Mouse (Mus musculus): Measurements from ENCODE around the gene Exoc7. TPM values are rescaled to one million over a fixed set of nuclear protein-coding genes. Genes with fewer than 3 reads are reported as not detected.
"Not testable (repeated sequence)": the region's sequence is repeated elsewhere in the genome, so short reads cannot be mapped to it uniquely, and the experiment has no call there.

The Exoc7 gene
- polyA plus RNA-seq, 2 experiments = 8.8 to 14.9 TPM

DNA sequence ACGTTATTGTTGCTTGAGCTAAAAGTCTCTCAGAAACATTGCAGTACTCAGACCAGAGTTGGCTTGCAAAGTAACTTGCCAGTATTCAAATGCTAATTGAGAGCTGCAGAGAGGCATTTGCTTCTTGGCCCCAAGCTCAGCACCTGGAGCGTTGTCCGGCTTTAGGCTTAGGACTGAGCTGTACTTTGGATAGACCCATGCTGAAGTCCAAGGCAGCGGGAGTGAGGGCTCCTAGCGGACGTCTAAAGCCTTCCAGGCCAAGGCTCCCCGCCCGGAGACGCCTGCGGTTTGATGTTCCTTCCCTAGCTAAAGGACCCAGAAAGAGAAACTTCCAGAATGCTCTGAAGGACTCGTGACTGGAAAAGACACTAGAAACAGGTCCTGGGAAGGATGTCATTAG is 24.9 kb downstream of the Exoc7 start:
- no peaks in the 10 kb centered on the region for H3K36me3 ChIP-seq (replicated peaks; ENCODE audit: control insufficient read depth, insufficient read depth, low read depth)
- under 1% methylated on average over 11 of the region's 11 CpGs for WGBS (ENCODE audit: insufficient replicate concordance)
- no peak overlapping the region for H3K9ac ChIP-seq (replicated peaks)
- no peaks in the 10 kb centered on the region for H3K9me3 ChIP-seq (ENCODE audit: control insufficient read depth, low read length)
- H3K27me3 ChIP-seq (ENCODE audit: control insufficient read depth, insufficient read depth, low read length) = peaks cover 43% of the 10 kb centered on the region
- ATAC-seq (ENCODE audit: insufficient read depth) (no peak), DNase-seq (ENCODE audit: low read depth in 3 of 3, low spot score in 3 of 3) (no peak)
- H3K27ac ChIP-seq = no peak overlapping the region
- H3K4me1 ChIP-seq (replicated peaks; ENCODE audit: control insufficient read depth in 2 of 2, insufficient read depth in 2 of 2, low read length in 1 of 2) = no peaks in the 10 kb centered on the region
- H3K4me2 ChIP-seq (ENCODE audit: low read depth) = no peak overlapping the region
- no peak overlapping the region for H3K4me3 ChIP-seq (ENCODE audit: insufficient read depth in 1 of 2, low read depth in 2 of 2, low read length in 2 of 2)
- TF ChIP-seq CTCF (IDR thresholded peaks at IDR 0.05; ENCODE audit: low read depth) (no peak), EP300 (IDR thresholded peaks at IDR 0.05; ENCODE audit: low read depth) (no peak)

GRCm38 (mm10) chr11:116281671-116282070 is 25.4 kb downstream of the Exoc7 start:
- Histone ChIP-seq H3K9me3 (ENCODE audit: control insufficient read depth, low read length) (no peaks in the 10 kb centered on the region), H3K27me3 (ENCODE audit: control insufficient read depth, insufficient read depth, low read length) (peaks cover 43% of the 10 kb centered on the region), H3K36me3 (replicated peaks; ENCODE audit: control insufficient read depth, insufficient read depth, low read depth) (no peaks in the 10 kb centered on the region), H3K4me1 (replicated peaks; ENCODE audit: control insufficient read depth in 2 of 2, insufficient read depth in 2 of 2, low read length in 1 of 2) (no peaks in the 10 kb centered on the region), H3K4me3 (ENCODE audit: insufficient read depth in 1 of 2, low read depth in 2 of 2, low read length in 2 of 2) (no peak overlapping the region), H3K4me2 (ENCODE audit: low read depth) (peak overlapping the region; percentile 2; the same call in 1 of the 2 replicates), H3K9ac (replicated peaks) (no peak overlapping the region), H3K27ac (no peak overlapping the region)
- no peak for TF ChIP-seq CTCF (IDR thresholded peaks at IDR 0.05; ENCODE audit: low read depth)
- TF ChIP-seq EP300 (IDR thresholded peaks at IDR 0.05; ENCODE audit: low read depth) = no peak
- 6% methylated on average over 18 of the region's 18 CpGs for WGBS (ENCODE audit: insufficient replicate concordance)
- DNase-seq (ENCODE audit: low read depth in 3 of 3, low spot score in 3 of 3) = no peak
- no peak for ATAC-seq (ENCODE audit: insufficient read depth)

DNA sequence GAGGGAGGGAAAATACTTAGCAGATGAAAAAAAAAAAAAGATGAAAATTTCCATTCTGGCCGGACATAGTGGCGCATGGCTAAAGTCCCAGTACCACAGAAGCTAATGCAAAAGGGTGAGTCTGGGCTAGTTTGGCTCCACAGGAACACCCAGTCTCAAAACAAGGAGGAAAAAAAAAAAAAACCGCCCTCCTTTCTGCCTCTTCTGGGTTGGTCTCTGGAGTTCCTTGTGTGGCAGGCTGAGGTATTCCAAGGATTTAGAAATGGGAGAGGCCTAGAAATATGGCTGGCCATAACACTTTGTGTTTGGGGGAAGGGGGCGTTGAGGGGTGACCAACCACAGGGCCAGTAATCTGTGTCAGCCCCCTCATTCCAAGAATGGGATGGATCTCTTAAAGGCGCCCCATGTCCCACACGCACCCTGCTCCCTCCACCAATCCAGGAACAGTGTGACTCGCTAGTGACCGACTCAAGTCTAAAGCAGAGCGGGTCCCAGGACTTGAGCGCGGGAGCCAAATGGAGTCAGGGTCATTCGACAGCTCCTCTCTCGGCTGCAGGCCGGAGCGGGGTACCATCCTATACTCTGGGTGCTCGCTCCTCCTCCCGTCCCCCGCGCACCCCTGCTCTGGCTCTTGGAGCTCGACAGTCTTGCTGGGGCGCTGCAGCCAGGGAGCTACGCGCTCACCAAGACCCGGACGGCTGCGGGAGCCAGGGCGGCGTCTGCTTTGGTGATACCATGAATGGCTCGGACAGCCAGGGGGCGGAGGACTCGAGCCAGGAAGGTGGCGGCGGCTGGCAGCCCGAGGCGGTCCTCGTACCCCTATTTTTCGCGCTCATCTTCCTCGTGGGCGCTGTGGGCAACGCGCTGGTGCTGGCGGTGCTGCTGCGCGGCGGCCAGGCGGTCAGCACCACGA is 26.0 kb downstream of the Exoc7 start, which contains the start of gene Galr2:
Gene Galr2 (plus strand): TSS at position 189 of the 913 bp plus-strand sequence.
- H3K4me2 ChIP-seq (ENCODE audit: low read depth) = peak within 1 kb of the TSS; percentile 2; the same call in 1 of the 2 replicates
- no peak within 1 kb of the TSS for H3K4me3 ChIP-seq (ENCODE audit: insufficient read depth in 1 of 2, low read depth in 2 of 2, low read length in 2 of 2)
- TF ChIP-seq CTCF (IDR thresholded peaks at IDR 0.05; ENCODE audit: low read depth) (no peak), EP300 (IDR thresholded peaks at IDR 0.05; ENCODE audit: low read depth) (no peak)
- H3K4me1 ChIP-seq (replicated peaks; ENCODE audit: control insufficient read depth in 2 of 2, insufficient read depth in 2 of 2, low read length in 1 of 2) = no peaks in the 10 kb centered on the region
- DNase-seq (ENCODE audit: low read depth in 3 of 3, low spot score in 3 of 3) (no peak), ATAC-seq (ENCODE audit: insufficient read depth) (no peak)
- H3K9ac ChIP-seq (replicated peaks) = no peak within 1 kb of the TSS
- H3K36me3 ChIP-seq (replicated peaks; ENCODE audit: control insufficient read depth, insufficient read depth, low read depth) = no peaks in the 10 kb centered on the region
- WGBS (ENCODE audit: insufficient replicate concordance) = 7% methylated on average over 48 of the region's 48 CpGs
- peaks cover 43% of the 10 kb centered on the region for H3K27me3 ChIP-seq (ENCODE audit: control insufficient read depth, insufficient read depth, low read length)
- no peak within 1 kb of the TSS for H3K27ac ChIP-seq
- no peaks in the 10 kb centered on the region for H3K9me3 ChIP-seq (ENCODE audit: control insufficient read depth, low read length)

- not testable (repeated sequence) for H3K9ac ChIP-seq (replicated peaks); H3K9me3 ChIP-seq (ENCODE audit: control insufficient read depth, low read length)
Observed at GRCm38 (mm10) chr11:116277184-116277583, 29.8 kb downstream of the Exoc7 start.

GRCm38 (mm10) chr11:116274045-116274666 is 32.9 kb downstream of the Exoc7 start, which contains the start of gene Srp68:
Gene Srp68 (minus strand): TSS chr11:116274217.
- WGBS (ENCODE audit: insufficient replicate concordance) = 1% methylated on average over 32 of the region's 32 CpGs
- ATAC-seq (ENCODE audit: insufficient read depth) (peak; percentile 94), DNase-seq (ENCODE audit: low read depth in 3 of 3, low spot score in 3 of 3) (peak; percentile 73 to 80 (median 76))
- Histone ChIP-seq H3K9ac (replicated peaks) (peak within 1 kb of the TSS; percentile 96), H3K4me3 (ENCODE audit: insufficient read depth in 1 of 2, low read depth in 2 of 2, low read length in 2 of 2) (peak within 1 kb of the TSS; percentile 83 to 100), H3K9me3 (ENCODE audit: control insufficient read depth, low read length) (no peaks in the 10 kb centered on the region), H3K27me3 (ENCODE audit: control insufficient read depth, insufficient read depth, low read length) (no peaks in the 10 kb centered on the region), H3K4me2 (ENCODE audit: low read depth) (peak within 1 kb of the TSS; percentile 77), H3K4me1 (replicated peaks; ENCODE audit: control insufficient read depth in 2 of 2, insufficient read depth in 2 of 2, low read length in 1 of 2) (peaks cover 2 to 11% of the 10 kb centered on the region in 2 experiments), H3K27ac (peak within 1 kb of the TSS; percentile 16), H3K36me3 (replicated peaks; ENCODE audit: control insufficient read depth, insufficient read depth, low read depth) (peaks cover 19% of the 10 kb centered on the region)
- TF ChIP-seq CTCF (IDR thresholded peaks at IDR 0.05; ENCODE audit: low read depth) (peak; percentile 43), EP300 (IDR thresholded peaks at IDR 0.05; ENCODE audit: low read depth) (no peak)

More at GRCm38 (mm10) chr11:116277184-116277583, 29.8 kb downstream of the Exoc7 start:
- not testable (repeated sequence) for H3K27ac ChIP-seq; ATAC-seq (ENCODE audit: insufficient read depth); H3K4me2 ChIP-seq (ENCODE audit: low read depth); H3K36me3 ChIP-seq (replicated peaks; ENCODE audit: control insufficient read depth, insufficient read depth, low read depth); H3K4me3 ChIP-seq (ENCODE audit: insufficient read depth in 1 of 2, low read depth in 2 of 2, low read length in 2 of 2); DNase-seq (ENCODE audit: low read depth in 3 of 3, low spot score in 3 of 3)
- Histone ChIP-seq H3K27me3 (ENCODE audit: control insufficient read depth, insufficient read depth, low read length) (peaks cover 20% of the 10 kb centered on the region), H3K4me1 (replicated peaks; ENCODE audit: control insufficient read depth in 2 of 2, insufficient read depth in 2 of 2, low read length in 1 of 2) (peaks cover 2 to 11% of the 10 kb centered on the region in 2 experiments)
- 52% methylated on average over 1 of the region's 1 CpGs for WGBS (ENCODE audit: insufficient replicate concordance)
